ENCODE assay signal across 10 mouse cellular contexts in the genomic region with DNA sequence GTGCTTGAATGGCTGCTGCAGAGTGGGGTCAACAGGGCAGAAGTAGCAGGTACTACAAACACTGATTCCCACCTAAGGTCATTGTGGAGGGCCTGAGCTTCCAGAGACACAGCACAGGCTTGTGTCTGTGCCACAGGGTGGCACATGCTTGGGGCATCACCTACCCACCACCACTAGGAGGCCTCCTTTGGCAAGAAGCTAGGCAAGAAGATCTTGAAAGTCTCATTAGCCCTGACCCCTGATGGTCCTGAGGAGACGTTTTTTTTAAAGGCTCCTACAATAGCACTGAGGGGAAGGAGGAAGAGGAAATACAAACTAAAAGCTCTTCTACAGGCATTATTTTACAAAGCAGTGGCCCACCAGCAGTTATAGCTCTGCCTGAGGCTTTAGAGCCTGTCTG. TPM values are rescaled to one million over a fixed set of nuclear protein-coding genes. Genes with fewer than 3 reads are reported as not detected.
A peak's percentile ranks its signal among the peaks of the same experiment; 100 is the strongest.
DNase-seq lines count a peak whose midpoint lies in the region; ATAC-seq and TF ChIP-seq lines count a peak whose summit lies in the region.
"Had no signal": no experiment of that assay in that cellular context is flagged by ENCODE, and none has a peak within 500 bp of the region (broad histone marks: within the 10 kb centered on the region; RNA-seq: fewer than 3 reads in every experiment).

No protein-coding gene starts in this region.

- TF ChIP-seq CTCF in intestine, postnatal 0 days (IDR thresholded peaks at IDR 0.05; ENCODE audit: low read depth) = peak; percentile 75

- no peaks in the 10 kb centered on the region for H3K27me3 ChIP-seq in intestine, postnatal 0 days (replicated peaks; ENCODE audit: control insufficient read depth, insufficient read depth, low read length)
- H3K27me3 ChIP-seq in intestine, embryonic 15.5 days (replicated peaks) = no peaks in the 10 kb centered on the region
- H3K27me3 ChIP-seq in intestine, embryonic 16.5 days (replicated peaks; ENCODE audit: control insufficient read depth, insufficient read depth, low read length) = no peaks in the 10 kb centered on the region

- 5% methylated on average over 1 of the region's 1 CpGs for WGBS in intestine, postnatal 0 days
- 18% methylated on average over 1 of the region's 1 CpGs for WGBS in intestine, embryonic 15.5 days
- WGBS in intestine, embryonic 16.5 days = 17% methylated on average over 1 of the region's 1 CpGs

- H3K9ac ChIP-seq in intestine, postnatal 0 days (ENCODE audit: low read depth, low read length) = no peak overlapping the region
- H3K9ac ChIP-seq in intestine, embryonic 15.5 days = no peak overlapping the region
- no peak overlapping the region for H3K9ac ChIP-seq in intestine, embryonic 16.5 days (ENCODE audit: low read depth, low read length)

- no peak for ATAC-seq in intestine, postnatal 0 days
- no peak for ATAC-seq in intestine, embryonic 15.5 days
- no peak for ATAC-seq in intestine, embryonic 16.5 days
- ATAC-seq: forebrain, embryonic 16.5 days had no signal

- H3K4me1 ChIP-seq in intestine, postnatal 0 days (replicated peaks; ENCODE audit: control insufficient read depth, insufficient read depth, low read length) = no peaks in the 10 kb centered on the region
- no peaks in the 10 kb centered on the region for H3K4me1 ChIP-seq in intestine, embryonic 15.5 days (replicated peaks)
- no peaks in the 10 kb centered on the region for H3K4me1 ChIP-seq in intestine, embryonic 16.5 days (ENCODE audit: control insufficient read depth, insufficient read depth, low read length)

- H3K4me2 ChIP-seq in intestine, postnatal 0 days (replicated peaks; ENCODE audit: low read depth) = no peak overlapping the region
- no peak overlapping the region for H3K4me2 ChIP-seq in intestine, embryonic 15.5 days (replicated peaks)
- no peak overlapping the region for H3K4me2 ChIP-seq in intestine, embryonic 16.5 days (ENCODE audit: low read depth, low read length)

- H3K27ac ChIP-seq in intestine, postnatal 0 days (ENCODE audit: low read depth, low read length) = no peak overlapping the region
- no peak overlapping the region for H3K27ac ChIP-seq in intestine, embryonic 15.5 days
- H3K27ac ChIP-seq in intestine, embryonic 16.5 days (ENCODE audit: low read length) = no peak overlapping the region

- H3K9me3 ChIP-seq in intestine, postnatal 0 days (ENCODE audit: control insufficient read depth) = no peaks in the 10 kb centered on the region
- no peaks in the 10 kb centered on the region for H3K9me3 ChIP-seq in intestine, embryonic 15.5 days
- H3K9me3 ChIP-seq in intestine, embryonic 16.5 days (ENCODE audit: control insufficient read depth, low read length) = no peaks in the 10 kb centered on the region

- no peak overlapping the region for H3K4me3 ChIP-seq in intestine, postnatal 0 days (ENCODE audit: low read depth, low read length)
- H3K4me3 ChIP-seq in intestine, embryonic 15.5 days (replicated peaks) = no peak overlapping the region
- no peak overlapping the region for H3K4me3 ChIP-seq in intestine, embryonic 16.5 days (ENCODE audit: low read length)

- H3K36me3 ChIP-seq in intestine, postnatal 0 days (ENCODE audit: control insufficient read depth, insufficient read depth) = no peaks in the 10 kb centered on the region
- no peaks in the 10 kb centered on the region for H3K36me3 ChIP-seq in intestine, embryonic 15.5 days
- no peaks in the 10 kb centered on the region for H3K36me3 ChIP-seq in intestine, embryonic 16.5 days (ENCODE audit: control insufficient read depth, insufficient read depth, low read length)

- DNase-seq in thymus, postnatal 0 days (ENCODE audit: low spot score) = peak; percentile 22
- DNase-seq in thymus, postnatal 36 days = no peak
- peak; percentile 45 for DNase-seq in embryo, embryonic 10.5 days (ENCODE audit: low spot score)
- DNase-seq in thymus, postnatal 4 days = peak; percentile 61
- no peak for DNase-seq in frontal cortex, postnatal 36 days (ENCODE audit: low spot score in 2 of 2)

RNA-seq across cellular contexts. Expression of a gene that starts 6.0 kb away (rescaled TPM):
- 3.9 and 4.0 TPM in 2 replicates for polyA plus RNA-seq in intestine, postnatal 0 days (2015; fragmentation: Nextera tagmentation; extraction: Ambion mirVana)
- polyA plus RNA-seq in intestine, embryonic 15.5 days (2015; fragmentation: Nextera tagmentation; extraction: Ambion mirVana) = 11.9 and 12.3 TPM in 2 replicates
- 0.83 and 0.90 TPM in 2 replicates for polyA plus RNA-seq in thymus, postnatal 0 days (2015; fragmentation: Nextera tagmentation; extraction: Ambion mirVana)
- 9.1 and 9.3 TPM in 2 replicates for polyA plus RNA-seq in intestine, embryonic 16.5 days (2015; fragmentation: Nextera tagmentation; extraction: Ambion mirVana)

RNA-seq across cellular contexts. Expression of a gene that starts 44.7 kb away (rescaled TPM):
- 0.17 and 1.2 TPM in 2 replicates for polyA plus RNA-seq in intestine, postnatal 0 days (2015; fragmentation: Nextera tagmentation; extraction: Ambion mirVana)
- 0.16 TPM in 1 of 2 replicates, not detected in the other for polyA plus RNA-seq in intestine, embryonic 15.5 days (2015; fragmentation: Nextera tagmentation; extraction: Ambion mirVana)
- polyA plus RNA-seq in thymus, postnatal 0 days (2015; fragmentation: Nextera tagmentation; extraction: Ambion mirVana) = 0.38 and 0.49 TPM in 2 replicates
- polyA plus RNA-seq in intestine, embryonic 16.5 days (2015; fragmentation: Nextera tagmentation; extraction: Ambion mirVana) = 0.20 TPM in 1 of 2 replicates, not detected in the other
- polyA plus RNA-seq: forebrain, embryonic 16.5 days; lung, embryonic 16.5 days had no signal

Comparison
In these comparisons a context has a peak if more than half of its experiments do, and no peak if none do; other contexts are left out.
1. DNase-seq: peak in thymus, postnatal 0 days (single experiment), embryo, embryonic 10.5 days (single experiment) and thymus, postnatal 4 days (single experiment); none in thymus, postnatal 36 days (0 of 2) and frontal cortex, postnatal 36 days (0 of 2).